Mouse (Mus musculus) kidney, postnatal 4 days (tissue): ENCODE data around the gene Rps27l.

Source experiments
- DNase-seq, 2 experiments: peaks; one replicate each; pipeline ENCODE4 v3.0.0; 2021; ENCODE audit warnings: mixed read lengths in 2 of 2

Gene Rps27l

GRCm38 (mm10) chr9:66920488-66921279, 25.2 kb upstream of the Rps27l start:
- DNase-seq = no peak

GRCm38 (mm10) chr9:66922076-66922475, 23.8 kb upstream of the Rps27l start:
- DNase-seq = peak in 1 of 2 experiments; percentile 20

GRCm38 (mm10) chr9:66925853-66926252, 20.0 kb upstream of the Rps27l start:
- no peak for DNase-seq

GRCm38 (mm10) chr9:66927696-66928402, 18.0 kb upstream of the Rps27l start:
- DNase-seq = no peak

GRCm38 (mm10) chr9:66930351-66930750, 15.5 kb upstream of the Rps27l start:
- no peak for DNase-seq

GRCm38 (mm10) chr9:66933869-66934808, 11.7 kb upstream of the Rps27l start:
- no peak for DNase-seq

- DNase-seq = peak; percentile 46 to 59
Observed at GRCm38 (mm10) chr9:66937507-66937906, 8.4 kb upstream of the Rps27l start.

- DNase-seq = peak; percentile 22 to 42
Observed at GRCm38 (mm10) chr9:66938836-66939235, 7.0 kb upstream of the Rps27l start.

GRCm38 (mm10) chr9:66945161-66945560, 725 bp upstream of the Rps27l start:
- no peak for DNase-seq

GRCm38 (mm10) chr9:66948536-66948935, 2.6 kb downstream of the Rps27l start:
- DNase-seq = no peak

- DNase-seq = no peak
Observed at GRCm38 (mm10) chr9:66952321-66952720, 6.4 kb downstream of the Rps27l start.

GRCm38 (mm10) chr9:66952886-66953285, 7.0 kb downstream of the Rps27l start:
- no peak for DNase-seq

- no peak for DNase-seq
Observed at GRCm38 (mm10) chr9:66957451-66957850, 11.6 kb downstream of the Rps27l start.

GRCm38 (mm10) chr9:66961478-66961877, 15.6 kb downstream of the Rps27l start:
- DNase-seq = no peak

GRCm38 (mm10) chr9:66967492-66967891, 21.6 kb downstream of the Rps27l start:
- no peak for DNase-seq

GRCm38 (mm10) chr9:66971116-66971515, 25.2 kb downstream of the Rps27l start:
- DNase-seq = no peak

- peak; percentile 91 to 94 for DNase-seq
Observed at GRCm38 (mm10) chr9:66974721-66975225, 28.9 kb downstream of the Rps27l start.

- peak; percentile 98 to 99 for DNase-seq
Observed at GRCm38 (mm10) chr9:66975239-66975645, 29.4 kb downstream of the Rps27l start, which contains the start of gene Lactb. Lactb (minus strand) TSS chr9:66975484.

GRCm38 (mm10) chr9:66977121-66977520, 31.2 kb downstream of the Rps27l start:
- DNase-seq = no peak

GRCm38 (mm10) chr9:66977982-66978381, 32.1 kb downstream of the Rps27l start:
- peak in 1 of 2 experiments; percentile 22 for DNase-seq

GRCm38 (mm10) chr9:66978468-66978867, 32.6 kb downstream of the Rps27l start:
- DNase-seq = no peak

GRCm38 (mm10) chr9:66980458-66980857, 34.6 kb downstream of the Rps27l start:
- peak; percentile 88 to 90 for DNase-seq

GRCm38 (mm10) chr9:66982085-66982484, 36.2 kb downstream of the Rps27l start:
- no peak for DNase-seq
